Comparison of ENCODE assay signal across 8 mouse cellular contexts in genomic region chr10:75744017-75744416, GRCm38 (mm10). TPM values are rescaled to one million over a fixed set of nuclear protein-coding genes. Genes with fewer than 3 reads are reported as not detected.
A peak's percentile ranks its signal among the peaks of the same experiment; 100 is the strongest.
DNase-seq lines count a peak whose midpoint lies in the region; ATAC-seq and TF ChIP-seq lines count a peak whose summit lies in the region.

No protein-coding gene starts in this region.

- intact Hi-C loops in left cerebral cortex, adult 2 months (cut with DNase I), result loop anchor here (1.0 to 2.0 kb wide), 4 partner anchors 21 to 207 kb away; partner anchors contain the start of gene Cabin1

- ATAC-seq in megakaryocyte progenitor cell, adult 5-6 weeks (replicated peaks; ENCODE audit: poor library complexity), result peak; percentile 94

- DNase-seq in adipocyte (ENCODE audit: low spot score), result peak; percentile 88
- DNase-seq in cerebellum, postnatal 36 days, result peak; percentile 87 to 94
- peak; percentile 85 to 92 for DNase-seq in frontal cortex, postnatal 36 days (ENCODE audit: low spot score in 2 of 2)
- DNase-seq in induced T-regulatory cell, adult 2 months (ENCODE audit: low read depth), result peak; percentile 89
- peak; percentile 80 to 82 for DNase-seq in left cerebral cortex, adult 2 months (ENCODE audit: extremely low spot score in 1 of 2, low spot score in 2 of 2)
- DNase-seq in right cerebral cortex, postnatal 10 days (ENCODE audit: low spot score in 2 of 2), result peak; percentile 89 to 91
- peak; percentile 76 for DNase-seq in urinary bladder, postnatal 25 days (ENCODE audit: low spot score)

- no peak overlapping the region for H3K4me3 ChIP-seq in left cerebral cortex, adult 2 months

- peak overlapping the region; percentile 81 for H3K27ac ChIP-seq in left cerebral cortex, adult 2 months

- TF ChIP-seq CTCF in left cerebral cortex, adult 2 months (IDR thresholded peaks at IDR 0.05), result peak; percentile 93

RNA-seq across cellular contexts. Expression of gene Cabin1, which starts 20.1 kb away (rescaled TPM):
- 10 to 100 TPM; 78.0 to 79.3 TPM for total RNA-seq in left cerebral cortex, adult 2 months (2021)
- 32.0 and 36.5 TPM in 2 replicates for total RNA-seq in megakaryocyte progenitor cell, adult 5-6 weeks (2015)
- 29.6 and 37.8 TPM in 2 replicates for total RNA-seq in megakaryocyte progenitor cell, adult 5-6 weeks (2017)

RNA-seq across cellular contexts. Expression of gene Ddt, which starts 29.2 kb away (rescaled TPM):
- 10 to 100 TPM; 43.3 to 49.3 TPM for total RNA-seq in left cerebral cortex, adult 2 months (2021)
- 51.7 and 60.3 TPM in 2 replicates for total RNA-seq in megakaryocyte progenitor cell, adult 5-6 weeks (2015)
- 54.4 and 60.1 TPM in 2 replicates for total RNA-seq in megakaryocyte progenitor cell, adult 5-6 weeks (2017)

RNA-seq across cellular contexts. Expression of gene Gm20441, which starts 36.7 kb away (rescaled TPM):
- not detected for total RNA-seq in left cerebral cortex, adult 2 months (2021)
- not detected in 2 replicates for total RNA-seq in megakaryocyte progenitor cell, adult 5-6 weeks (2015)
- total RNA-seq in megakaryocyte progenitor cell, adult 5-6 weeks (2017), result not detected in 2 replicates

RNA-seq across cellular contexts. Expression of gene Gstt3, which starts 37.2 kb away (rescaled TPM):
- total RNA-seq in left cerebral cortex, adult 2 months (2021), result 1 to 10 TPM; 1.7 to 2.8 TPM
- 4.9 and 5.5 TPM in 2 replicates for total RNA-seq in megakaryocyte progenitor cell, adult 5-6 weeks (2015)
- 3.2 and 4.7 TPM in 2 replicates for total RNA-seq in megakaryocyte progenitor cell, adult 5-6 weeks (2017)

RNA-seq across cellular contexts. Expression of gene Gstt1, which starts 54.4 kb away (rescaled TPM):
- total RNA-seq in left cerebral cortex, adult 2 months (2021), result 10 to 100 TPM; 11.0 to 12.2 TPM
- not detected in 2 replicates for total RNA-seq in megakaryocyte progenitor cell, adult 5-6 weeks (2015)
- 2.3 TPM in 1 of 2 replicates, not detected in the other for total RNA-seq in megakaryocyte progenitor cell, adult 5-6 weeks (2017)
